9 mouse cellular contexts compared by ENCODE assay signal in the genomic region with DNA sequence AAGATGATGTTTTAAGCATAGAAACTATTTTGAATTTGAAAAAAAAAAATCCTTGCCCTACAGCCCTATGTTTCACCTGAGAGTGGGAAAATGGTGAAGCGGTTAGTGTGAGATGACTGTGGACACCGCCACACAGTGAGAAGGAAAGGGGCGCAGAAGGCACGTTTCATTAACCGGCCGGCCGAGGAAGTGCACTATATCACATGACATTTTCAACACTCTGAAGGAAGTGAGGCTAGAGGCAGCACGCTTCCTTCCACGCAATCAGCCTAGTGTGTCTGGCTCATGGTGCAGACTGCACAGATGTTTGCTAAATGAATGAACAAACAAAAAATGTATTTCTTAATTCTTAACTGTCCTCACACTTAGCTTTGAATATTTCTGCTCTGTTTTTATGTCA.
DNase-seq lines count a peak whose midpoint lies in the region; TF ChIP-seq lines count a peak whose summit lies in the region.
"Had no signal": no experiment of that assay in that cellular context is flagged by ENCODE, and none has a peak within 500 bp of the region (broad histone marks: within the 10 kb centered on the region; RNA-seq: fewer than 3 reads in every experiment).

No protein-coding gene starts in this region.

- WGBS in kidney, adult 2 months: 28% methylated on average over 9 of the region's 9 CpGs

- no peak for TF ChIP-seq POLR2A in kidney, adult 2 months (IDR thresholded peaks at IDR 0.05; ENCODE audit: low read depth, low read length)

- no peak for TF ChIP-seq CTCF in kidney, adult 2 months (conservative IDR thresholded peaks at IDR 0.05; ENCODE audit: insufficient read depth, insufficient read length, low read depth, low read length)

- peak; percentile 10 for DNase-seq in kidney, adult 2 months
- no peak for DNase-seq in kidney, adult 9 months
- DNase-seq in ZHBTc4 (ENCODE audit: low read depth, low spot score): peak; percentile 28
- DNase-seq in kidney, postnatal 4 days: peak; percentile 6 to 33
- DNase-seq in spleen, adult 12 weeks (ENCODE audit: low spot score): peak; percentile 4
- no peak for DNase-seq in cerebellum, adult 9-10 months
- DNase-seq in gastrocnemius, postnatal 14 days: no peak
- DNase-seq in frontal cortex, postnatal 36 days (ENCODE audit: low spot score in 2 of 2): no peak

- no peak overlapping the region for H3K27ac ChIP-seq in kidney, adult 2 months (ENCODE audit: insufficient read depth, low read depth, low read length)
- H3K27ac ChIP-seq: limb, embryonic 12.5 days had no signal

- H3K4me1 ChIP-seq in kidney, adult 2 months (ENCODE audit: control insufficient read depth, insufficient read depth, low read length): no peaks in the 10 kb centered on the region

- H3K27me3 ChIP-seq in kidney, adult 2 months (replicated peaks; ENCODE audit: control insufficient read depth, insufficient read depth, low read length): no peaks in the 10 kb centered on the region
- H3K27me3 ChIP-seq: limb, embryonic 12.5 days had no signal

- H3K4me3 ChIP-seq in kidney, adult 2 months (ENCODE audit: insufficient read depth, low read depth, low read length): no peak overlapping the region
- H3K4me3 ChIP-seq: limb, embryonic 12.5 days had no signal

- no peaks in the 10 kb centered on the region for H3K36me3 ChIP-seq in kidney, adult 2 months (ENCODE audit: control insufficient read depth, insufficient read depth, low read length)
- H3K36me3 ChIP-seq: limb, embryonic 12.5 days had no signal

- intact Hi-C loops in gastrocnemius, postnatal 14 days (cut with DNase I; ENCODE audit: low total_unique reads): loop anchor here (2.0 kb wide), 1 partner anchor 288 kb away; no protein-coding TSS in a partner anchor

Comparison
In these comparisons a context has a peak if more than half of its experiments do, and no peak if none do; other contexts are left out.
1. DNase-seq: peak in kidney, adult 2 months (single experiment), ZHBTc4 (single experiment), kidney, postnatal 4 days (2 of 2) and spleen, adult 12 weeks (single experiment); none in kidney, adult 9 months (single experiment), cerebellum, adult 9-10 months (single experiment), gastrocnemius, postnatal 14 days (single experiment) and frontal cortex, postnatal 36 days (0 of 2).